Mouse (Mus musculus) CH12.LX (cell line): ENCODE data around the gene Rpa2. TPM values are rescaled to one million over a fixed set of nuclear protein-coding genes. Genes with fewer than 3 reads are reported as not detected.

Source experiments
- DNase-seq: peaks from one replicate; pipeline ENCODE4 v3.0.0-alpha.2; 2013; ENCODE audit errors: extremely low read depth
- H3K27ac ChIP-seq: 2 replicates; pipeline ENCODE4 v1.5.1; 2012; ENCODE audit warnings: low read depth, mild to moderate bottlenecking, control low read depth, moderate library complexity; ENCODE audit not compliant: insufficient read depth
- H3K27me3 ChIP-seq: replicated peaks from 2 replicates; pipeline ENCODE3; 2012; ENCODE audit warnings: inconsistent platforms
- H3K36me3 ChIP-seq, 2 experiments: replicated peaks in 1 of 2; 2 replicates each; pipeline versions ENCODE3 to v1.6.1; 2012; ENCODE audit warnings: inconsistent platforms in 1 of 2, low read length in 1 of 2, mild to moderate bottlenecking in 1 of 2, mixed read lengths in 1 of 2, moderate library complexity in 1 of 2; ENCODE audit not compliant: control insufficient read depth in 1 of 2, insufficient read depth in 1 of 2
- H3K4me1 ChIP-seq, 2 experiments: 2 replicates each; pipeline ENCODE4 v1.6.1; 2012; ENCODE audit warnings: inconsistent platforms in 1 of 2, moderate library complexity in 1 of 2; ENCODE audit not compliant: insufficient read depth in 2 of 2, control insufficient read depth in 1 of 2
- H3K4me2 ChIP-seq: 2 replicates; pipeline ENCODE4 v1.6.1; 2012; ENCODE audit warnings: low read depth, mild to moderate bottlenecking, control low read depth; ENCODE audit not compliant: poor library complexity, insufficient read depth, severe bottlenecking
- H3K4me3 ChIP-seq, 3 experiments: fragments of 150-350 bp in 1 of 3; sonication (generic) in 1 of 3; replicated peaks in 1 of 3; 2 replicates each; pipeline versions ENCODE3 to v1.5.1; 2011 to 2012; ENCODE audit warnings: low read depth in 2 of 3, low read length in 2 of 3, mild to moderate bottlenecking in 2 of 3, moderate library complexity in 2 of 3, control low read depth in 1 of 3, improper control_type of control experiment in 1 of 3, inconsistent platforms in 1 of 3, mixed read lengths in 1 of 3; ENCODE audit not compliant: poor library complexity in 1 of 3
- H3K79me2 ChIP-seq: replicated peaks from 2 replicates; pipeline ENCODE4 v1.6.1; 2012; ENCODE audit warnings: mild to moderate bottlenecking, moderate library complexity; ENCODE audit not compliant: control insufficient read depth, poor library complexity, insufficient read depth, severe bottlenecking; ENCODE audit errors: extremely low read depth
- H3K9ac ChIP-seq: 2 replicates; pipeline ENCODE4 v1.6.1; 2012; ENCODE audit warnings: low read depth, mild to moderate bottlenecking, control low read depth, moderate library complexity; ENCODE audit not compliant: insufficient read depth
- H3K9me3 ChIP-seq: replicated peaks from 2 replicates; pipeline ENCODE3; 2012; ENCODE audit warnings: low read length, inconsistent platforms, mixed read lengths
- BHLHE40 ChIP-seq: IDR thresholded peaks from 2 replicates; pipeline ENCODE4 v1.6.1; 2011; ENCODE audit warnings: mild to moderate bottlenecking, low read depth, low read length, improper control_type of control experiment
- CHD1 ChIP-seq: IDR thresholded peaks from 2 replicates; pipeline ENCODE4 v1.6.1; 2012; ENCODE audit warnings: low read depth, low read length, improper control_type of control experiment, inconsistent platforms
- CHD2 ChIP-seq: IDR thresholded peaks from 2 replicates; pipeline ENCODE4 v1.6.1; 2011; ENCODE audit warnings: low read length, improper control_type of control experiment
- EP300 ChIP-seq: IDR thresholded peaks from 2 replicates; pipeline ENCODE4 v1.6.1; 2011; ENCODE audit warnings: low read length, improper control_type of control experiment
- ETS1 ChIP-seq: conservative IDR thresholded peaks from 2 replicates; pipeline ENCODE4 v1.6.1; 2012; ENCODE audit warnings: low read depth, mild to moderate bottlenecking, inconsistent platforms, low read length, improper control_type of control experiment, moderate library complexity
- GABPA ChIP-seq: IDR thresholded peaks from 2 replicates; pipeline ENCODE4 v1.6.1; 2012; ENCODE audit warnings: low read depth, low read length, improper control_type of control experiment, inconsistent platforms; ENCODE audit not compliant: insufficient replicate concordance
- IRF4 ChIP-seq: IDR thresholded peaks from 2 replicates; pipeline ENCODE4 v1.6.1; 2014; ENCODE audit warnings: low read depth, mild to moderate bottlenecking, inconsistent platforms, low read length, improper control_type of control experiment
- JUN ChIP-seq: IDR thresholded peaks from 2 replicates; pipeline ENCODE4 v1.6.1; 2011; ENCODE audit warnings: low read depth, mild to moderate bottlenecking, low read length, improper control_type of control experiment, moderate library complexity; ENCODE audit not compliant: insufficient read depth
- JUND ChIP-seq: conservative IDR thresholded peaks from 2 replicates; pipeline ENCODE4 v1.6.1; 2011; ENCODE audit warnings: low read depth, low read length, improper control_type of control experiment
- MAFK ChIP-seq: IDR thresholded peaks from 2 replicates; pipeline ENCODE4 v1.6.1; 2011; ENCODE audit warnings: low read length, improper control_type of control experiment; ENCODE audit not compliant: insufficient replicate concordance
- MAX ChIP-seq: IDR thresholded peaks from 2 replicates; pipeline ENCODE4 v1.6.1; 2011; ENCODE audit warnings: low read length, improper control_type of control experiment
- MAZ ChIP-seq: IDR thresholded peaks from 2 replicates; pipeline ENCODE4 v1.6.1; 2012; ENCODE audit warnings: low read depth, mild to moderate bottlenecking, inconsistent platforms, low read length, improper control_type of control experiment, moderate library complexity
- MEF2A ChIP-seq: IDR thresholded peaks from 2 replicates; pipeline ENCODE4 v1.6.1; 2014; ENCODE audit warnings: low read depth, mild to moderate bottlenecking, inconsistent platforms, low read length, improper control_type of control experiment, borderline replicate concordance
- MXI1 ChIP-seq: IDR thresholded peaks from 2 replicates; pipeline ENCODE4 v1.6.1; 2011; ENCODE audit warnings: mild to moderate bottlenecking, low read depth, low read length, improper control_type of control experiment
- MYC ChIP-seq: IDR thresholded peaks from 2 replicates; pipeline ENCODE4 v1.6.1; 2011; ENCODE audit warnings: low read depth, mild to moderate bottlenecking, improper control_type of control experiment, low read length
- NRF1 ChIP-seq: IDR thresholded peaks from 2 replicates; pipeline ENCODE4 v1.6.1; 2014; ENCODE audit warnings: low read depth, mild to moderate bottlenecking, inconsistent platforms, low read length, improper control_type of control experiment, moderate library complexity
- POLR2A ChIP-seq: IDR thresholded peaks from 2 replicates; pipeline ENCODE4 v1.6.1; 2011; ENCODE audit warnings: low read depth, mild to moderate bottlenecking, improper control_type of control experiment, low read length
- RCOR1 ChIP-seq: conservative IDR thresholded peaks from 2 replicates; pipeline ENCODE4 v1.6.1; 2012; ENCODE audit warnings: low read depth, mild to moderate bottlenecking, inconsistent platforms, low read length, improper control_type of control experiment
- SIN3A ChIP-seq: IDR thresholded peaks from 2 replicates; pipeline ENCODE4 v1.6.1; 2012; ENCODE audit warnings: low read length, improper control_type of control experiment, inconsistent platforms
- SMC3 ChIP-seq: IDR thresholded peaks from 2 replicates; pipeline ENCODE4 v1.6.1; 2011; ENCODE audit warnings: low read depth, low read length, improper control_type of control experiment
- TBP ChIP-seq: conservative IDR thresholded peaks from 2 replicates; pipeline ENCODE4 v1.6.1; 2011; ENCODE audit warnings: low read depth, low read length, improper control_type of control experiment
- TCF12 ChIP-seq: IDR thresholded peaks from 2 replicates; pipeline ENCODE4 v1.6.1; 2014; ENCODE audit warnings: low read depth, mild to moderate bottlenecking, inconsistent platforms, low read length, improper control_type of control experiment
- UBTF ChIP-seq: IDR thresholded peaks from 2 replicates; pipeline ENCODE4 v1.6.1; 2012; ENCODE audit warnings: low read depth, mild to moderate bottlenecking, inconsistent platforms, low read length, improper control_type of control experiment, moderate library complexity
- USF1 ChIP-seq: IDR thresholded peaks from 2 replicates; pipeline ENCODE4 v1.6.1; 2014; ENCODE audit warnings: low read depth, mild to moderate bottlenecking, inconsistent platforms, low read length, improper control_type of control experiment
- USF2 ChIP-seq: conservative IDR thresholded peaks from 2 replicates; pipeline ENCODE4 v1.6.1; 2011; ENCODE audit warnings: low read depth, low read length, improper control_type of control experiment
- ZKSCAN1 ChIP-seq: IDR thresholded peaks from 2 replicates; pipeline ENCODE4 v1.6.1; 2012; ENCODE audit warnings: low read depth, inconsistent platforms, low read length, improper control_type of control experiment, borderline replicate concordance
- dilution Hi-C: fragments of 300-500 bp; cut with MboI; formaldehyde crosslinking; loops from 2 replicates; pipeline ENCODE4 v1.14.3; 2020; ENCODE audit warnings: low sequenced_read_pairs; ENCODE audit not compliant: extremely low pct_unique_long_range_greater_than_20kb, extremely low pct_ligation_motif_present
- in situ Hi-C: fragments of 300-500 bp; cut with MboI; formaldehyde crosslinking; loops from 3 replicates; pipeline ENCODE4 v1.14.3; 2019; ENCODE audit warnings: low sequenced_read_pairs, low pct_ligation_motif_present, low pct_unique_long_range_greater_than_20kb, mixed read lengths
- polyA plus RNA-seq: library from polyadenylated mRNA; unstranded; fragments of >175 nt; gene quantifications from 2 replicates; pipeline ENCODE4 v1.2.1, GENCODE M21; 2012; ENCODE audit warnings: low read depth; ENCODE audit not compliant: insufficient read length
- total RNA-seq, 2 experiments: library from RNA; depleted of rRNA; stranded (reverse); fragments of 300-350 nt in 1 of 2; fragments of >200 nt in 1 of 2; gene quantifications; 2 replicates each; pipeline ENCODE4 v1.2.3; 2012 to 2014

Rpa2 gene
- total and polyA plus RNA-seq, 3 experiments, result 80.2 to 142 (median 97.9) TPM

DNA sequence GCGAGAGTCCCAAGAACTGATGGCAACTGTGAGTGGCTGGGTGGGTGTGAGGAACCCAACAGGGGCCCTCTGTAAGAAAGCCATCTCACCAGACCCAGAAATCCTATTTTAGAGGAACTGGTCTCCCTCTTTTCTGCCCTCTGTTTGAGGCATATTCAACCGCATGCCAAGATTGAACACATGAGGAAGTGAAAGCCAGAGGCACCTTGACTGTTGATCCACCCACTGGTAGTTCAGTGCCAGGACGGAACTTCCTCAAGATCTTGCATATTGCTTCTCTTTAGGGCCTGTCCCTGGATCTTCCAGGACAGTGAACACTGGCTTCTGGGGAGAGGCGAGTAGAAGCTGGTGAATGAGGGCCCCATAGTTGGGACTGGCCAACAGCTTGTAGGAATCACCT lies 12.2 kb downstream of the Rpa2 start:
- H3K9ac ChIP-seq, result no peak overlapping the region
- H3K4me3 ChIP-seq, result no peak overlapping the region
- H3K36me3 ChIP-seq, result peaks cover 62 to 86% of the 10 kb centered on the region in 2 experiments
- dilution Hi-C loops, result no loop called here
- H3K27ac ChIP-seq, result peak overlapping the region; percentile 82
- H3K9me3 ChIP-seq, result peaks cover 7% of the 10 kb centered on the region
- in situ Hi-C loops, result no loop called here
- 0 out of 2 replicates have a peak overlapping the region, but pooled peaks have one; percentile 21 for H3K4me2 ChIP-seq
- H3K79me2 ChIP-seq, result no peaks in the 10 kb centered on the region
- H3K4me1 ChIP-seq, result peaks cover 27 to 69% of the 10 kb centered on the region in 2 experiments
- TF ChIP-seq MAFK (0 out of 2 replicates have a peak, but pooled peaks have one; percentile 39), UBTF (no peak), TCF12 (peak; percentile 33; the same call in 1 of the 2 replicates), ETS1 (peak; percentile 50; the same call in 1 of the 2 replicates), MEF2A (peak; percentile 76), RCOR1 (no peak), EP300 (peak; percentile 93), JUND (peak; percentile 16; the same call in 1 of the 2 replicates), JUN (no peak), CHD1 (no peak), TBP (peak; percentile 70; the same call in 1 of the 2 replicates), IRF4 (peak; percentile 89), MYC (peak; percentile 84), CHD2 (peak; percentile 75), USF2 (no peak), POLR2A (peak; percentile 36; the same call in 1 of the 2 replicates), MAX (peak; percentile 79), BHLHE40 (peak; percentile 43), SMC3 (peak; percentile 13; the same call in 1 of the 2 replicates), SIN3A (0 out of 2 replicates have a peak, but pooled peaks have one; percentile 56), GABPA (no peak)
- peak; percentile 83 for DNase-seq
- no peaks in the 10 kb centered on the region for H3K27me3 ChIP-seq

DNA sequence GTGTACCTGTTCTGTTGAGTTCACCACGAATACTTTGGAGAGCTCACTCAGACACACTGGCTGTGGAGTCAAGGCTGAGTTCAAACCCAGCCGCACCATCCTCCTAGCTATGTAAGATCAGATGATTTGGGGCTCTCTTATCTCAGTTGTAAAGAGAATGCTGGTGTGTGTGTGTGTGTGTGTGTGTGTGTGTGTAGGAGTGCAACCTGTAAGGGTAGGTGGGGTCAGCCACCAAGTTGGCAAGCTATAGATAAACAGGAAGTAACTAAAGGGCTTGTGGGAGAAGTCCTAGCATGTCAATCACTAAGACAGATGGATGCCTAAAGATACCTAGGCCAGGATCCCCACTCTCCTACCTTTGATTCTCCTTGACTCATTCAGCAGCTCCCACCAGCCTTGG lies 15.6 kb downstream of the Rpa2 start:
- Histone ChIP-seq H3K4me3 (no peak overlapping the region), H3K9me3 (peaks cover 8% of the 10 kb centered on the region), H3K9ac (no peak overlapping the region), H3K27ac (0 out of 2 replicates have a peak overlapping the region, but pooled peaks have one; percentile 16), H3K27me3 (no peaks in the 10 kb centered on the region), H3K79me2 (no peaks in the 10 kb centered on the region), H3K4me1 (peaks cover 17 to 52% of the 10 kb centered on the region in 2 experiments), H3K36me3 (peaks cover 49 to 77% of the 10 kb centered on the region in 2 experiments), H3K4me2 (no peak overlapping the region)
- dilution Hi-C loops (no loop called here), in situ Hi-C loops (no loop called here)
- no peak for DNase-seq
- TF ChIP-seq TCF12 (no peak), MXI1 (no peak), USF1 (no peak), NRF1 (no peak), MYC (no peak), MAZ (no peak), MAX (no peak), BHLHE40 (no peak), USF2 (no peak), ZKSCAN1 (no peak)
